Mouse (Mus musculus): ENCODE measurements around the gene Heg1. TPM values are rescaled to one million over a fixed set of nuclear protein-coding genes. Genes with fewer than 3 reads are reported as not detected.

Gene Heg1
- total RNA-seq, 2 experiments from 2014 or later: 48.0 to 56.4 TPM

GRCm38 (mm10) chr16:33760996-33761395 is 76.8 kb downstream of the Heg1 start:
- intact Hi-C loops (cut with DNase I; ENCODE audit: low total_unique reads): no loop called here
- no peak for DNase-seq

- DNase-seq: no peak
- intact Hi-C loops (cut with DNase I; ENCODE audit: low total_unique reads): no loop called here
Measured at GRCm38 (mm10) chr16:33764501-33765193, 80.5 kb downstream of the Heg1 start.

GRCm38 (mm10) chr16:33765477-33765876 is 81.3 kb downstream of the Heg1 start:
- no peak for DNase-seq
- intact Hi-C loops (cut with DNase I; ENCODE audit: low total_unique reads): no loop called here

- intact Hi-C loops (cut with DNase I; ENCODE audit: low total_unique reads): no loop called here
- DNase-seq: no peak
Measured at GRCm38 (mm10) chr16:33766309-33766708, 82.1 kb downstream of the Heg1 start.

GRCm38 (mm10) chr16:33766757-33767156 is 82.6 kb downstream of the Heg1 start:
- no peak for DNase-seq
- intact Hi-C loops (cut with DNase I; ENCODE audit: low total_unique reads): no loop called here

- intact Hi-C loops (cut with DNase I; ENCODE audit: low total_unique reads): no loop called here
- DNase-seq: no peak
Measured at GRCm38 (mm10) chr16:33768491-33769278, 84.5 kb downstream of the Heg1 start.

GRCm38 (mm10) chr16:33769848-33770247 is 85.7 kb downstream of the Heg1 start:
- DNase-seq: no peak
- intact Hi-C loops (cut with DNase I; ENCODE audit: low total_unique reads): no loop called here

- intact Hi-C loops (cut with DNase I; ENCODE audit: low total_unique reads): no loop called here
Measured at GRCm38 (mm10) chr16:33770778-33771454, 86.7 kb downstream of the Heg1 start.

GRCm38 (mm10) chr16:33772809-33773208 is 88.6 kb downstream of the Heg1 start:
- intact Hi-C loops (cut with DNase I; ENCODE audit: low total_unique reads): no loop called here
- no peak for DNase-seq

More at GRCm38 (mm10) chr16:33770778-33771454, 86.7 kb downstream of the Heg1 start:
- no peak for DNase-seq

GRCm38 (mm10) chr16:33774972-33775371 is 90.8 kb downstream of the Heg1 start:
- no peak for DNase-seq
- intact Hi-C loops (cut with DNase I; ENCODE audit: low total_unique reads): no loop called here

- intact Hi-C loops (cut with DNase I; ENCODE audit: low total_unique reads): no loop called here
- no peak for DNase-seq
Measured at GRCm38 (mm10) chr16:33775733-33776335, 91.7 kb downstream of the Heg1 start.

GRCm38 (mm10) chr16:33776766-33777529 is 92.8 kb downstream of the Heg1 start:
- intact Hi-C loops (cut with DNase I; ENCODE audit: low total_unique reads): no loop called here
- DNase-seq: no peak

- DNase-seq: no peak
- intact Hi-C loops (cut with DNase I; ENCODE audit: low total_unique reads): no loop called here
Measured at GRCm38 (mm10) chr16:33777607-33778006, 93.4 kb downstream of the Heg1 start.

- DNase-seq: no peak
- intact Hi-C loops (cut with DNase I; ENCODE audit: low total_unique reads): no loop called here
Measured at GRCm38 (mm10) chr16:33781789-33782728, 97.9 kb downstream of the Heg1 start.

GRCm38 (mm10) chr16:33782729-33783091 is 98.5 kb downstream of the Heg1 start:
- no peak for DNase-seq
- intact Hi-C loops (cut with DNase I; ENCODE audit: low total_unique reads): no loop called here

- DNase-seq: no peak
- intact Hi-C loops (cut with DNase I; ENCODE audit: low total_unique reads): no loop called here
Measured at GRCm38 (mm10) chr16:33784547-33784946, 100.4 kb downstream of the Heg1 start.

- no peak for DNase-seq
- intact Hi-C loops (cut with DNase I; ENCODE audit: low total_unique reads): no loop called here
Measured at GRCm38 (mm10) chr16:33785092-33785704, 101.0 kb downstream of the Heg1 start.
